Mouse (Mus musculus) thymus, postnatal 0 days (tissue): ENCODE results near the gene Slc1a2. TPM values are rescaled to one million over a fixed set of nuclear protein-coding genes. Genes with fewer than 3 reads are reported as not detected.
A peak's percentile ranks its signal among the peaks of the same experiment; 100 is the strongest.

Experiments used
- DNase-seq: peaks from one replicate; pipeline ENCODE4 v3.0.0-alpha.2; 2015; ENCODE audit warnings: low spot score
- polyA plus RNA-seq: library from polyadenylated mRNA; unstranded; fragments of >200 nt; fragmentation: Nextera tagmentation; extraction: Ambion mirVana; gene quantifications from 2 replicates; pipeline ENCODE4 v1.2.1, GENCODE M21; 2015

The Slc1a2 gene
- polyA plus RNA-seq, 1 experiment from 2014 or later: 0.73 TPM

DNA sequence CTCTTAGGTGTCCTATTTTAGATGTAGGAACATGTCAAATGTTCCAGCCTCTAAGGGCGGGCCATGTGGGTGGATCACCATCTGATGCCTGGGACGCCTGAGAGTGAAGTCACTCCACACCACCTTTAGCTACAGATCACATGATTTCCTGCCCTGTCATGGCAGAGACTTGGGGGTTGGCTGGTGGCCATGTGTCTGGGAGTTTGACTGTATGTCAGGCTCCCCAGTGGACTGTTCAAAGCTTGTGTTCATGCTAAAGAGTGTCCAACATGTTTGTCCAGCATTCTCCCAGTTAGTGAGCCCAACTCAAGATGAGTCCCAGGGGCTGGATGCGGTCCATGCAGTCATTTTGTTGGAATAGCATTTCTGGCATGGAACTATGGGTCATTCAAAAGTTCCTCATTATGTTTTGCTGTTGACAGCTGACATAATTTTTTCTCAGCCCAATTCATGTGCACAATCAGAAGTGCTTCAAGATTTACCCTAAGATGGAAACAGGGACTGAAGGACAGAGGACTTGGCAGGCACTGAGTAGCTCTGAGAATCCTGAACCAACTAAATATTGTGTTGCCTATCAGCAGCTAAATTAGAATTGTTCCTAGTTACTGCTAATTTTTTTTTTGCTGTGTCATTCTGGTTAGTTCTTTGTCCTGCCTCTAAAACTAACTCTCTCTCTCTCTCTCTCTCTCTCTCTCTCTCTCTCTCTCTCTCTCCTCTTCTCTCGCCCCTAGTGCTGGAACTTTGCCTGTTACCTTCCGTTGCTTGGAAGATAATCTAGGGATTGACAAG lies 102.0 kb downstream of the Slc1a2 start:
- DNase-seq: no peak

- DNase-seq: no peak
Measured at GRCm38 (mm10) chr2:102763176-102763575, 104.7 kb downstream of the Slc1a2 start.

- DNase-seq: no peak
Measured at GRCm38 (mm10) chr2:102763991-102764390, 105.5 kb downstream of the Slc1a2 start.

DNA sequence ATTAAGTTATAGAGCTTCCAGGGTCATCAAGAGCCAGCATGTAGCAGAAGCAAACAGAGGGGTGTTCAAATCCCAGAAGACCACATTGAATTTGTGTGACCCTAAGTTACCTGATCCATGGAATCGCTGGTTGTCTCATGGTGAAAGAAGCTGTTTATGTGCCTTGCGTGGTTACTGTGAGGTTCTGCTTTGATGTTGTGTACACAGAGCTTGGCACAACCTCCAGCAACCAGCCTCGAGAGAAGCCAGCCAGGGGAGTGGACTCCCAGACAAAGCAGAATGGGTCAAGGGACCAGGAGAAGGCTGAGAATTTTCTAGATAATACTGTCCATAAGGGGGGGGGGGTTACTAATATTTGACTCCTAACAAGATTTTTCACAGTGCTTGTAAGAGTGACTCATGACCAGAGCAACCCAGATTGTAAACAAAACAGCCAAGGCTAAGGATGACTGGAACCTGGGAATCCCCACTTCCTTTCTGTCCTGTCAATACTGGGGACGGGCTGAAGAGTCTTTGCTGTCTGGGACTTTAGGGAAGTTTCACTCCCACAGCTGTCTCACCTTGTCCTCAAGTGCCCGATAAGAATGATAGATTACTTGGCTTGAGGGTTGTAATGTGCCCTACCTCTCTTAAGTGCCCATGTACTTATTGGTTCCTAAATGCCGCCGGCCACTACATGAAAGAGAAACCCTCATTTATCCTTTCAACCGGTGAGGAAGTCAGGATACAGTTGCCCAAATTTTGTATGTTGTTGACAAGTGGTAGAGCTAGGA lies 106.3 kb downstream of the Slc1a2 start:
- no peak for DNase-seq

DNA sequence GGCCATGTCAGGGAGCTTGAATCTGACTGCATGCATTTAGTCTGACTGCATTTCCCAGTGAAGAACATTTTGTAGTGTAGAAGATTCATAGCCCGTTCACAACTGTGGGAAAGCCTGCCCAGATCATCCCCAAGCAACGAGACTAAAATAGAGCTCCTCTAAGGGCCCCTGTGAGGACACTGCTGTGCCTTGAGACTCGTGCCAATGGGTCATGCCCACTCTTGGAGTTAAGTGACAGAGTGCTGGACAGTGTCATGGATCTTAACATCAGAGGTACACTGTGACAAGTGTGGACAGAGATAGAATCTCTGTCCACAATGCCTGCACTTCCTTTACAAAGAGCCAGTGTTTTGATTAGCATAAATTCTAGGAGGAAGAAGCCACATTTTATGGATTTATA lies 109.8 kb downstream of the Slc1a2 start:
- no peak for DNase-seq

- no peak for DNase-seq
Measured at GRCm38 (mm10) chr2:102771304-102771703, 112.8 kb downstream of the Slc1a2 start.

GRCm38 (mm10) chr2:102772276-102772675 lies 113.8 kb downstream of the Slc1a2 start:
- no peak for DNase-seq

GRCm38 (mm10) chr2:102774700-102775099 lies 116.2 kb downstream of the Slc1a2 start:
- no peak for DNase-seq

DNA sequence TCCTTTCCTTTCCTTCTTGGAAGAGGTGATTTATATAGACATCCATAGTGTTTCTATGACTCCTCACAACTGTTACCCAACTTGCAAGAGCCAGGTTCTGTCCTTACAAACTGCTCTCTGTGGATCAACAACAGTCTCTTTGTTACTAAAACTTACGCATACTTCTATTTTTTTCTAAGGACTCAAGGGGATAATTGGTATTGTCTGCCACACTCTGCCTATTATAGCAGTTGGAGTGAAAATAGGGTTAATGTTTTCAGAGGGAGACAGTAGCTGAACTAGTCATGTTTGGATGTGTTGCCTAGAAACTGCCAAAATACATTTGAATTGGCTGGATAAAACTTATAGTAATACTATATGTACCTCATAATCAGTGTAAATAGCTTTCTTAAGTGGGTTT lies 117.1 kb downstream of the Slc1a2 start:
- DNase-seq: no peak

DNA sequence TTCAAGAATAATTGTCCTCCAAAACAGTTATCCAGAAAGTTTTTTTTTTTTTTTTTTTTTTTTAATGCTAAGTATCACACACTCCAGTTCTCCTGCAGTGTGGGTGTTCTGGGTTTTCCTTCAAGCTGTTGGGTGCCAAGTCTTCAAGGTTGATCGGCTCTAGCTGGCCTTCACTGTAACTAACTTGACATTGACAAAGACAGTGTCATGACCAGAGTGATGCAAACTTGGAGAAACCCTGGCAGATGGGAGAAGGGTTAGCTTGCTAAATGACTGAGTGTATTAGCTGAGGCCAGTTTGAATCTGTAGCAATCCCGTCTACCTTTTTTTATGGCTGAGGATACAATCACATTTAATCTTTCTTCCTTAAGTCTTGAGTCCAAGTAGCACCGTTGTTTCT lies 119.7 kb downstream of the Slc1a2 start:
- DNase-seq: no peak

- DNase-seq: no peak
Measured at GRCm38 (mm10) chr2:102782751-102783150, 124.3 kb downstream of the Slc1a2 start.

DNA sequence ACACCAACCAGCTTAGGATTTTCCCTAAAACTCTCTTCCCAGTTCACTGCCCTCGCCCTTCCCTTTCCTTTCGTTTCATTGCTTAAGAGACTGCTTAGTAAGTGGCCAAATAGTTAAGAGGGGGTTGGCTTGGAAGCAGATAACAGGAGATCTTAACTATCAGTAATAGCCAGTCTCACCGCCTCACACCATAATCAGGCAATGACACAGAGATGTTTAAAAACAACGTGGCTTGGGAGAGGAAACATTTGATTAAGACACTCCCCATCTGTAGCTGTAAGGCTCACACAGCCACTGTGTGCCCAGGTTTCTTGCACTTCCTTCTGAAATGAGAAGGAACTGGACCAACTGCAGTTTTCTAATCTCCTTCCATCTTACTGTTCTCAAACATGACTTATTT lies 127.2 kb downstream of the Slc1a2 start:
- DNase-seq: no peak

DNA sequence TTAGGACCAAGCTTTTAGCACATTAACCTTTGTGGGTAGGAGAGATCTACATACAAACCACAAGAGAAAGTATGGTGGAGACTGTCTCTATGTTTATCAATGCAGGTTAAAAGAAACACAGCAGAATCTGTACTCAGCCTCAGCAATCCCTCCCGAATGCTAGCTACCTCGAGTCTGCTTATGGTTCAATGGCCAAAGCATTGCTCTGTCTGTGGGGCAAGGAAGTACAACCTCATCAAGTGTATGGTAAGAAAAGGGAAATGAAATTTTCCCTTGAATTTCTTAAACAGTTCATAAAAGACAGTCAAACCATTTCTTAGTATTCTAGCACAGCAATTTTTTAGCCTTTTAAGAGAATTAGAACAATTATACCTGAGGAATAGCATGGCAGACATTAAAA lies 133.2 kb downstream of the Slc1a2 start:
- DNase-seq: no peak

DNA sequence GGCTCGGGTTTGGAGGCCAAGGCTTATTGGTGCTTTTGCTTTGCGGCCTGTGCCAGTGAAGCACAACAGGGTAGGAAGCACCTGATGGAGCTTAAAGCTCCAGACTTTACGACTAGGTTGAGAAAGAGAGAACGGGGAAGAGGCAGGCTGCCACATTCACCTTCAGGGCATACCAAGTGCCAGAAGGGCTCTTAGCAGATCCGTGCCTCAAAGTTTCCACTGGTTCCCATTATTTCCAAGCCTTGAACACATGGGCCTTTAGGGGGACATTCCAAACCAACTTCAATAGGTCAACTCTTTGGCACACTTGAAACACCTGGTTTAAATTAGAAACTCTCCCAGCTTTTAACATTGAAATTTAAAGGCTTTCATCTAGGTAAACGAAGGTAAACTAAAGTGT lies 134.3 kb downstream of the Slc1a2 start:
- DNase-seq: no peak

GRCm38 (mm10) chr2:102795034-102795433 lies 136.6 kb downstream of the Slc1a2 start:
- no peak for DNase-seq

GRCm38 (mm10) chr2:102798149-102798548 lies 139.7 kb downstream of the Slc1a2 start:
- DNase-seq: no peak

GRCm38 (mm10) chr2:102801899-102802298 lies 143.4 kb downstream of the Slc1a2 start:
- DNase-seq: no peak

DNA sequence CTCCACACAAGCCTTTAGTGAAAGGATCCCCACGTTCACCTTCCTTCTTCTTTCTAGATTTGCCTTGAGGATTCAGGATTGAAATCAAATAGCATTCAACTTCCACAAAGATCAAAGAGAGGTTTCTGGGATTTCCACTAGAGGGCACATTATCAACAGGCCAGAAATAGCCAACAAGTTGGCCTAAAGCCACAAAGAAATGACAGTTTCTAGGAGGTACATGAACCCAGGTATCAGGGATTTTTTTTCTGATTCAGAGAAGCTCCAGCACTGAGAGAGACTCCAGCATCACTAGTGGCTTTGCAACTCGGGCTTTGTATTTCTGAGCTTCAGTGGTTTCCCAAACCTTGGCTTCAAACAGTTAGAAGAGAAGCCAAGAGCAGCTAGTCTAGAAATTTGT lies 145.7 kb downstream of the Slc1a2 start:
- DNase-seq: peak; percentile 58

DNA sequence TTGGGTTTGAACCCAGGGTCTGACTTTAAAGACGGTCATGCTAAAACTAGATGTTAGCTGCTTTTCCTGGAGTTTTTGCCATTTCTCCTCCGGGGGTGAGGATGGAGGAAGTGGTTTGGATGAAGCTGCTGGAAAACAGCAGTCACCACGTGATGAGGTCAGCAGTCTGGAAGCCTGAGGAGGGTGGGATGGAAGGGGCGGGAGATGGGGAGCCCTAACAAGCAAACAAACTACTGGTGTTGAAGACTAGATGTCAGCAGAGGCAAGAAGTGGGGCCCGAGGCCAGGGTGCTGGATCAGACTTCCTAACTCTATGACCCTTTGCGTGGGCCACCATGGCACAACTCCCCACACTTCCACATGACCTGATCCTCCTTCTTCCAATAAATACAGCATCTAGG lies 146.8 kb downstream of the Slc1a2 start:
- no peak for DNase-seq

- DNase-seq: no peak
Measured at GRCm38 (mm10) chr2:102805761-102806496, 147.5 kb downstream of the Slc1a2 start.

DNA sequence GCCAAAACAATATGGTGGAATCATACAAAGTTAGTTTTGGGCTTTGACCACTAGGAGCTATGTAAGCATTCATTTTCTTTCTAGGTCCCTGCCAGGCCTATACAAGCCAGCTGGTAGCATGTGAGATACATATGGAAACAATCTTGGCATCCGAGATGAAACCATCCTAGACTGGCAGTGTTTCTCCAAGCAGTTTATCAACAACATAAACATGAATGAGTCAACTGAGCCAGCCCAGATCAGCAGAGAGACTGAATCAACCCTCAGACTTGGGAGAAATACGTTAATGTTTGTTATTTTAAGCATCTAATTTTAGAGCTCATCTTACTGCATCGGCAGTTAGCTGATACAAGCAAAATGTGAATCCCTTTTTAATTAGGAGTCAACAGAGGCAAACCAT lies 149.2 kb downstream of the Slc1a2 start:
- no peak for DNase-seq

- DNase-seq: no peak
Measured at GRCm38 (mm10) chr2:102809436-102809835, 151.0 kb downstream of the Slc1a2 start.
